Mouse (Mus musculus): ENCODE data around the gene Jak2. TPM values are rescaled to one million over a fixed set of nuclear protein-coding genes. Genes with fewer than 3 reads are reported as not detected.

Gene Jak2
- polyA plus RNA-seq, 1 experiment from 2014 or later = 14.9 TPM

GRCm38 (mm10) chr19:29342281-29342680 is 90.7 kb downstream of the Jak2 start:
- WGBS = 91% methylated on average over 6 of the region's 6 CpGs
- Histone ChIP-seq H3K4me1 (ENCODE audit: control insufficient read depth, insufficient read depth, low read length) (no peaks in the 10 kb centered on the region), H3K27ac (replicated peaks; ENCODE audit: low read depth, low read length) (no peak overlapping the region), H3K4me3 (ENCODE audit: low read depth, low read length) (no peak overlapping the region), H3K9me3 (replicated peaks; ENCODE audit: control insufficient read depth, low read length) (no peaks in the 10 kb centered on the region), H3K36me3 (replicated peaks; ENCODE audit: control insufficient read depth, insufficient read depth, low read depth, low read length) (no peaks in the 10 kb centered on the region), H3K27me3 (ENCODE audit: control insufficient read depth, insufficient read depth, low read length) (no peaks in the 10 kb centered on the region), H3K4me2 (ENCODE audit: low read depth, low read length) (no peak overlapping the region), H3K9ac (replicated peaks; ENCODE audit: low read length) (no peak overlapping the region)
- DNase-seq (ENCODE audit: low spot score) = no peak
- no peak for ATAC-seq (replicated peaks; ENCODE audit: insufficient number of reproducible peaks, low FRiP score, low TSS enrichment, low read depth)

GRCm38 (mm10) chr19:29344868-29345267 is 93.2 kb downstream of the Jak2 start:
- no peaks in the 10 kb centered on the region for H3K36me3 ChIP-seq (replicated peaks; ENCODE audit: control insufficient read depth, insufficient read depth, low read depth, low read length)
- ATAC-seq (replicated peaks; ENCODE audit: insufficient number of reproducible peaks, low FRiP score, low TSS enrichment, low read depth) (no peak), DNase-seq (ENCODE audit: low spot score) (no peak)
- no peak overlapping the region for H3K27ac ChIP-seq (replicated peaks; ENCODE audit: low read depth, low read length)
- H3K9me3 ChIP-seq (replicated peaks; ENCODE audit: control insufficient read depth, low read length) = no peaks in the 10 kb centered on the region
- no peak overlapping the region for H3K4me2 ChIP-seq (ENCODE audit: low read depth, low read length)
- H3K9ac ChIP-seq (replicated peaks; ENCODE audit: low read length) = no peak overlapping the region
- no peak overlapping the region for H3K4me3 ChIP-seq (ENCODE audit: low read depth, low read length)
- no peaks in the 10 kb centered on the region for H3K27me3 ChIP-seq (ENCODE audit: control insufficient read depth, insufficient read depth, low read length)
- no peaks in the 10 kb centered on the region for H3K4me1 ChIP-seq (ENCODE audit: control insufficient read depth, insufficient read depth, low read length)

GRCm38 (mm10) chr19:29345636-29346035 is 94.0 kb downstream of the Jak2 start:
- ATAC-seq (replicated peaks; ENCODE audit: insufficient number of reproducible peaks, low FRiP score, low TSS enrichment, low read depth) (no peak), DNase-seq (ENCODE audit: low spot score) (no peak)
- Histone ChIP-seq H3K27me3 (ENCODE audit: control insufficient read depth, insufficient read depth, low read length) (no peaks in the 10 kb centered on the region), H3K9me3 (replicated peaks; ENCODE audit: control insufficient read depth, low read length) (no peaks in the 10 kb centered on the region), H3K27ac (replicated peaks; ENCODE audit: low read depth, low read length) (no peak overlapping the region), H3K4me2 (ENCODE audit: low read depth, low read length) (no peak overlapping the region), H3K4me3 (ENCODE audit: low read depth, low read length) (no peak overlapping the region), H3K36me3 (replicated peaks; ENCODE audit: control insufficient read depth, insufficient read depth, low read depth, low read length) (no peaks in the 10 kb centered on the region), H3K4me1 (ENCODE audit: control insufficient read depth, insufficient read depth, low read length) (no peaks in the 10 kb centered on the region), H3K9ac (replicated peaks; ENCODE audit: low read length) (no peak overlapping the region)
- WGBS = 80% methylated on average over 6 of the region's 6 CpGs

GRCm38 (mm10) chr19:29350991-29351390 is 99.4 kb downstream of the Jak2 start:
- no peak for ATAC-seq (replicated peaks; ENCODE audit: insufficient number of reproducible peaks, low FRiP score, low TSS enrichment, low read depth)
- Histone ChIP-seq H3K36me3 (replicated peaks; ENCODE audit: control insufficient read depth, insufficient read depth, low read depth, low read length) (no peaks in the 10 kb centered on the region), H3K4me1 (ENCODE audit: control insufficient read depth, insufficient read depth, low read length) (no peaks in the 10 kb centered on the region), H3K9me3 (replicated peaks; ENCODE audit: control insufficient read depth, low read length) (no peaks in the 10 kb centered on the region), H3K27ac (replicated peaks; ENCODE audit: low read depth, low read length) (no peak overlapping the region), H3K4me3 (ENCODE audit: low read depth, low read length) (no peak overlapping the region), H3K27me3 (ENCODE audit: control insufficient read depth, insufficient read depth, low read length) (no peaks in the 10 kb centered on the region), H3K9ac (replicated peaks; ENCODE audit: low read length) (no peak overlapping the region), H3K4me2 (ENCODE audit: low read depth, low read length) (no peak overlapping the region)
- 60% methylated on average over 5 of the region's 5 CpGs for WGBS
- DNase-seq (ENCODE audit: low spot score) = no peak

DNA sequence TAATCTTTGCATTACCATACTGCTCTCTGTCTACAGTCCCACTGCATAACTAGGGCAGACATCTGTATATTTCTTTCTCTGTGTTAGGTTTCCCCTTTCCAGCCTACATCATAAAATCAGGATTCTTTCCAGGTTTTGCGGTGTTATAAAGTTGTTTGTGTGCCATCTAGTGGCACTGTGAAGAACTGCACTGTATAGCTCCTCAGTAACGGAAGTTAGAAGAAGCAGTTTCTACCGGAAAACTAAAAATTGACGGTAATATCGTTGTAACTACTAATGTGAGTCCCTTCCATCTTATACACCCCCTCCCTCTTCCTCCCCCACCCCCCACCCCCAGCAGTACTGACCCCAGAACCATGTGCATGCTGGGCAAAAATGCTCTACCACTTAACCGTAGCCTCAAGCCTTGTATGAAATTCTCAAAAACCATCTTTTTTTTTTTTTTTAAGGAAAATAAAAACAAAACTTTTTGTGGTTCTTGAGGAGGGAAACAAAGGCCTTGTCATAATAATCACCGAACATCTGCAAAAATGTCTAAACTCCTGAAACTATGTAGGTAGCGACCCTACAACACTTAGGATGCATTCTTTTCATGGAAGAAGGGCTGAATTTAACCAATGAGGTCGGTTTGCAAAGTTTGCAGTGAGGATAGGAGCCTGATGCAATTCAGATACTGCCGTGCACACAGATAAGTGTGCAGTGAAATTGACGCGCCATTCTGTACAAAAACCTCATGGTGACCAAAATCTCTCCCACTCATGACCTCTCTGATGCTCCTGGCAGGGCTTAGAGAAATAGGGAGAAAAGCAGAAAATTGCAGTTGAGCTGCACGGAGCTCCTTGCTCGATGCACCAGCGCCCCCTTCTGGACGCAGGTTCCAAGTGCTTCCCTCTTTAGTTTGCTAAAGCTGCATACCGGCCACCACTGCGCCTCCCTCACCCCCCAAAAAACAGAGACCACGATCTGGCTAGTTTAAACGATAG is 103.6 kb downstream of the Jak2 start:
- H3K9ac ChIP-seq (replicated peaks; ENCODE audit: low read length) = no peak overlapping the region
- no peaks in the 10 kb centered on the region for H3K9me3 ChIP-seq (replicated peaks; ENCODE audit: control insufficient read depth, low read length)
- ATAC-seq (replicated peaks; ENCODE audit: insufficient number of reproducible peaks, low FRiP score, low TSS enrichment, low read depth) (peak; percentile 67), DNase-seq (ENCODE audit: low spot score) (peak; percentile 92)
- peak overlapping the region; percentile 22 for H3K4me3 ChIP-seq (ENCODE audit: low read depth, low read length)
- no peaks in the 10 kb centered on the region for H3K4me1 ChIP-seq (ENCODE audit: control insufficient read depth, insufficient read depth, low read length)
- no peaks in the 10 kb centered on the region for H3K36me3 ChIP-seq (replicated peaks; ENCODE audit: control insufficient read depth, insufficient read depth, low read depth, low read length)
- peak overlapping the region; percentile 36 for H3K4me2 ChIP-seq (ENCODE audit: low read depth, low read length)
- 5% methylated on average over 20 of the region's 20 CpGs for WGBS
- no peaks in the 10 kb centered on the region for H3K27me3 ChIP-seq (ENCODE audit: control insufficient read depth, insufficient read depth, low read length)
- no peak overlapping the region for H3K27ac ChIP-seq (replicated peaks; ENCODE audit: low read depth, low read length)

DNA sequence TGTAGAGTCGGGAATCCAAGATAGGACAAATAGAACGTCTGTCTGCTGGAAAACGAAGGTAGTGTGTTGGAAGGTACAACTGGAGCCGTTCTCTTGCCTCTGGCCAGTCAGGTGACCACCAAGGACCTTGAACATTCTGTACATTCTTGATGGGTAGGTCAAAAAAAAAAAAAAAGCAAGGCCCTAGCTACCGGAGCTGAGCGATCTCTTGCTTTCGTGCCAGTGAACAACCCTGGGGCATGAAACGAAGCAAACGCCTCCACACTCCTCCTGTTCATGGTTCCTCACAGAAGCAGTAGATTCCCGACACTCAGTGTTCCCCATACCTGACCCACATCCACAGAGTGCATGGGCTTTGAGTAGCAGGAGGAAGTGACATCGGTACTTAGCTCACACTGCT is 104.7 kb downstream of the Jak2 start:
- no peak for ATAC-seq (replicated peaks; ENCODE audit: insufficient number of reproducible peaks, low FRiP score, low TSS enrichment, low read depth)
- WGBS = 84% methylated on average over 11 of the region's 11 CpGs
- Histone ChIP-seq H3K4me1 (ENCODE audit: control insufficient read depth, insufficient read depth, low read length) (no peaks in the 10 kb centered on the region), H3K4me2 (ENCODE audit: low read depth, low read length) (no peak overlapping the region), H3K9me3 (replicated peaks; ENCODE audit: control insufficient read depth, low read length) (no peaks in the 10 kb centered on the region), H3K27ac (replicated peaks; ENCODE audit: low read depth, low read length) (no peak overlapping the region), H3K9ac (replicated peaks; ENCODE audit: low read length) (no peak overlapping the region), H3K4me3 (ENCODE audit: low read depth, low read length) (no peak overlapping the region), H3K27me3 (ENCODE audit: control insufficient read depth, insufficient read depth, low read length) (no peaks in the 10 kb centered on the region), H3K36me3 (replicated peaks; ENCODE audit: control insufficient read depth, insufficient read depth, low read depth, low read length) (no peaks in the 10 kb centered on the region)
- DNase-seq (ENCODE audit: low spot score) = no peak

- no peak overlapping the region for H3K4me2 ChIP-seq (ENCODE audit: low read depth, low read length)
- H3K9me3 ChIP-seq (replicated peaks; ENCODE audit: control insufficient read depth, low read length) = no peaks in the 10 kb centered on the region
- H3K27ac ChIP-seq (replicated peaks; ENCODE audit: low read depth, low read length) = no peak overlapping the region
- no peak for DNase-seq (ENCODE audit: low spot score)
- H3K27me3 ChIP-seq (ENCODE audit: control insufficient read depth, insufficient read depth, low read length) = no peaks in the 10 kb centered on the region
- no peak overlapping the region for H3K9ac ChIP-seq (replicated peaks; ENCODE audit: low read length)
- no peaks in the 10 kb centered on the region for H3K36me3 ChIP-seq (replicated peaks; ENCODE audit: control insufficient read depth, insufficient read depth, low read depth, low read length)
- H3K4me1 ChIP-seq (ENCODE audit: control insufficient read depth, insufficient read depth, low read length) = no peaks in the 10 kb centered on the region
- no peak for ATAC-seq (replicated peaks; ENCODE audit: insufficient number of reproducible peaks, low FRiP score, low TSS enrichment, low read depth)
- WGBS = 86% methylated on average over 5 of the region's 5 CpGs
- H3K4me3 ChIP-seq (ENCODE audit: low read depth, low read length) = no peak overlapping the region
Measured at GRCm38 (mm10) chr19:29360251-29360650, 108.6 kb downstream of the Jak2 start.

DNA sequence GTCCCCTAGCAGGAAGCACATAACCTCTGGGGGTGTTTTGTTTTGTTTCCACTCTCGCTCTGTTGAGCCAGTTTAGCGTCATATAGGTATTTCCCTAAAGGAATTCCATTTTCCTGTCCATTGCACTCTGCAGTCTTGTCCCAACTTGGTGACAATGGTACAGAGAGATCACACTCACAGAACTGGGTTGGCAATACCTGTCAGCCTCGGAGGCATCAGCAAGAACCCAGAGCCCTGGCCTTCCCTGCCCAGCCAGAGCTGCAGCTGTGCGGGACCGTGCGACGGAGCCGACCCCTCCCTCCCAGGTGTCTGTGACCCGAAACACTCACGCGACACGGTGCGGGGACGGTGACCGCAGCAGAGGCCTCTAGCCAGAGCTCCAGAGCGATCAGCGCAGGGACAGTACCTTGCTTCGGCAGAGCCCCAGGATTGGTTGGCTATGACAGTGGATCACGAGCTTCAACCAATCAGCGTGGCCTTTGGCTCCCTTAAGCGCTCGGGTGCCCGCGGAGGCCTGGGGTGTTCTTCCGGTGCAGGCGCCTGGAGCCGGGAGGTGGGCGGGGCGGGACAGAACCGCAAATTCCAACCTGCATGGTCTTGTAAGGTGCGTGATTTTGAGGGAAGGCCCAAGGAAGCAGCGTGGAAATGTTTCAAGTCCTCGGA is 110.0 kb downstream of the Jak2 start:
- H3K27me3 ChIP-seq (ENCODE audit: control insufficient read depth, insufficient read depth, low read length) = no peaks in the 10 kb centered on the region
- peak overlapping the region; percentile 72 for H3K4me2 ChIP-seq (ENCODE audit: low read depth, low read length)
- ATAC-seq (replicated peaks; ENCODE audit: insufficient number of reproducible peaks, low FRiP score, low TSS enrichment, low read depth) (peak; percentile 99), DNase-seq (ENCODE audit: low spot score) (peak; percentile 93)
- no peaks in the 10 kb centered on the region for H3K36me3 ChIP-seq (replicated peaks; ENCODE audit: control insufficient read depth, insufficient read depth, low read depth, low read length)
- H3K4me3 ChIP-seq (ENCODE audit: low read depth, low read length) = peak overlapping the region; percentile 48
- WGBS = 2% methylated on average over 33 of the region's 33 CpGs
- H3K4me1 ChIP-seq (ENCODE audit: control insufficient read depth, insufficient read depth, low read length) = no peaks in the 10 kb centered on the region
- H3K9me3 ChIP-seq (replicated peaks; ENCODE audit: control insufficient read depth, low read length) = no peaks in the 10 kb centered on the region
- H3K27ac ChIP-seq (replicated peaks; ENCODE audit: low read depth, low read length) = no peak overlapping the region
- peak overlapping the region; percentile 41 for H3K9ac ChIP-seq (replicated peaks; ENCODE audit: low read length)

All from embryonic facial prominence, embryonic 11.5 days (tissue).